14 mouse cellular contexts compared by ENCODE assay signal in the genomic region with DNA sequence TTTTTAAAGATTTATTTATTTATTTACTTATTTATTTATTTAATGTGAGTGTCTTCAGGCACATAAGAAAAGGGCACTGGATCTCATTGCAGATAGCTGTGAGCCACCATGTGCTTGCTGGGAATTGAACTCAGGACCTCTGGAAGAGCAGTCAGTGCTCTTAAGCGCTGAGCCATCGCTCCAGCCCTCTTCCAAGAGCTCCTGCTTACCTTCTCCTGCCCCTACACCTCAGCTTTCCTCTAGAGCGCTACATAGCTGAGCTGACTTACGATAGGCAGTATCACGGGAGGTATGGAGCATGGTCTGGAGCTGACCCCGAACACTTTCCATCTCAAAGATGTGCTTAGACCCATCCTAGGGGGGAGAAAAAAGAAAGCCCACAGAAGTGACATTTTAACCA. TPM values are rescaled to one million over a fixed set of nuclear protein-coding genes. Genes with fewer than 3 reads are reported as not detected.
DNase-seq lines count a peak whose midpoint lies in the region; ATAC-seq lines count a peak whose summit lies in the region.
"Had no signal": no experiment of that assay in that cellular context is flagged by ENCODE, and none has a peak within 500 bp of the region (broad histone marks: within the 10 kb centered on the region; RNA-seq: fewer than 3 reads in every experiment).

No protein-coding gene starts in this region.

- H3K36me3 ChIP-seq in kidney, embryonic 15.5 days = peaks cover 43% of the 10 kb centered on the region
- peaks cover 44% of the 10 kb centered on the region for H3K36me3 ChIP-seq in forebrain, embryonic 13.5 days (ENCODE audit: poor library complexity, severe bottlenecking)
- peaks cover 5% of the 10 kb centered on the region; the same call in 1 of the 2 replicates for H3K36me3 ChIP-seq in hindbrain, embryonic 16.5 days (ENCODE audit: control insufficient read depth, insufficient read depth, low read length)
- peaks cover 13% of the 10 kb centered on the region; the same call in 1 of the 2 replicates for H3K36me3 ChIP-seq in midbrain, embryonic 15.5 days (replicated peaks)

- H3K4me1 ChIP-seq in kidney, embryonic 15.5 days = peaks cover 41% of the 10 kb centered on the region
- H3K4me1 ChIP-seq in forebrain, embryonic 13.5 days = peaks cover 49% of the 10 kb centered on the region
- peaks cover 31% of the 10 kb centered on the region for H3K4me1 ChIP-seq in hindbrain, embryonic 16.5 days (ENCODE audit: control insufficient read depth, insufficient read depth, low read depth, low read length)
- peaks cover 45% of the 10 kb centered on the region for H3K4me1 ChIP-seq in midbrain, embryonic 15.5 days

- WGBS in kidney, embryonic 15.5 days = 93% methylated on average over 6 of the region's 6 CpGs
- 91% methylated on average over 6 of the region's 6 CpGs for WGBS in forebrain, embryonic 13.5 days
- WGBS in hindbrain, embryonic 16.5 days = 88% methylated on average over 6 of the region's 6 CpGs
- WGBS in midbrain, embryonic 15.5 days = 86% methylated on average over 6 of the region's 6 CpGs

- intact Hi-C loops in gastrocnemius, postnatal 36 days (cut with DNase I) = loop anchor here (5.0 kb wide), 1 partner anchor 46 kb away; the partner anchor contains the start of gene Chd3

- H3K4me2 ChIP-seq in kidney, embryonic 15.5 days = no peak overlapping the region
- peak overlapping the region; percentile 79 for H3K4me2 ChIP-seq in forebrain, embryonic 13.5 days
- peak overlapping the region; percentile 75; the same call in 1 of the 2 replicates for H3K4me2 ChIP-seq in hindbrain, embryonic 16.5 days (ENCODE audit: low read length)
- H3K4me2 ChIP-seq in midbrain, embryonic 15.5 days = peak overlapping the region; percentile 57; the same call in 1 of the 2 replicates

- H3K27me3 ChIP-seq in kidney, embryonic 15.5 days = peaks cover 2% of the 10 kb centered on the region; the same call in 1 of the 2 replicates
- peaks cover under 1% of the 10 kb centered on the region; the same call in 1 of the 2 replicates for H3K27me3 ChIP-seq in forebrain, embryonic 13.5 days
- no peaks in the 10 kb centered on the region for H3K27me3 ChIP-seq in hindbrain, embryonic 16.5 days (replicated peaks; ENCODE audit: control insufficient read depth, insufficient read depth, low read length)
- no peaks in the 10 kb centered on the region for H3K27me3 ChIP-seq in midbrain, embryonic 15.5 days (replicated peaks)

- DNase-seq in kidney, postnatal 25 days = no peak
- DNase-seq in gastrocnemius, postnatal 36 days = no peak
- DNase-seq in cerebellum, postnatal 25 days = no peak
- DNase-seq: gastrocnemius, postnatal 25 days; kidney, adult 8-10 months; thymus, adult 2 months had no signal

- peak overlapping the region; percentile 87; the same call in 1 of the 2 replicates for H3K9ac ChIP-seq in kidney, embryonic 15.5 days
- H3K9ac ChIP-seq in forebrain, embryonic 13.5 days = peak overlapping the region; percentile 84; the same call in 1 of the 2 replicates
- no peak overlapping the region for H3K9ac ChIP-seq in hindbrain, embryonic 16.5 days (ENCODE audit: low read depth, low read length)
- 0 out of 2 replicates have a peak overlapping the region, but pooled peaks have one; percentile 56 for H3K9ac ChIP-seq in midbrain, embryonic 15.5 days
- H3K9ac ChIP-seq: embryonic facial prominence, embryonic 15.5 days had no signal

- H3K27ac ChIP-seq in kidney, embryonic 15.5 days = no peak overlapping the region
- H3K27ac ChIP-seq in forebrain, embryonic 13.5 days = no peak overlapping the region
- H3K27ac ChIP-seq in hindbrain, embryonic 16.5 days (ENCODE audit: low read depth, low read length) = no peak overlapping the region
- H3K27ac ChIP-seq in midbrain, embryonic 15.5 days = no peak overlapping the region
- H3K27ac ChIP-seq: embryonic facial prominence, embryonic 15.5 days had no signal

- H3K9me3 ChIP-seq in kidney, embryonic 15.5 days (replicated peaks) = no peaks in the 10 kb centered on the region
- H3K9me3 ChIP-seq in forebrain, embryonic 13.5 days (replicated peaks) = no peaks in the 10 kb centered on the region
- H3K9me3 ChIP-seq in hindbrain, embryonic 16.5 days (ENCODE audit: control insufficient read depth, low read length) = no peaks in the 10 kb centered on the region
- H3K9me3 ChIP-seq in midbrain, embryonic 15.5 days = no peaks in the 10 kb centered on the region
- H3K9me3 ChIP-seq: embryonic facial prominence, embryonic 15.5 days; megakaryocyte, embryonic 14.5 days had no signal

- ATAC-seq in kidney, embryonic 15.5 days (replicated peaks; ENCODE audit: low FRiP score) = no peak
- no peak for ATAC-seq in forebrain, embryonic 13.5 days
- ATAC-seq in hindbrain, embryonic 16.5 days = no peak
- ATAC-seq in midbrain, embryonic 15.5 days (replicated peaks) = no peak
- no peak for ATAC-seq in megakaryocyte, adult 5-6 weeks (ENCODE audit: poor library complexity, severe bottlenecking)
- ATAC-seq: activated CD4-positive, CD25-positive, alpha-beta regulatory T cell, adult 4 months had no signal

- H3K4me3 ChIP-seq in kidney, embryonic 15.5 days (replicated peaks) = no peak overlapping the region; the same call in 1 of the 2 replicates
- peak overlapping the region; percentile 52 for H3K4me3 ChIP-seq in forebrain, embryonic 13.5 days
- H3K4me3 ChIP-seq in hindbrain, embryonic 16.5 days (ENCODE audit: low read length) = no peak overlapping the region
- no peak overlapping the region for H3K4me3 ChIP-seq in midbrain, embryonic 15.5 days
- H3K4me3 ChIP-seq: megakaryocyte, embryonic 14.5 days had no signal

RNA-seq across cellular contexts. Expression of gene Cntrob, which starts 2.0 kb away (rescaled TPM):
- polyA plus RNA-seq in kidney, embryonic 15.5 days (2015; fragmentation: Nextera tagmentation; extraction: Ambion mirVana) = 23.0 and 23.9 TPM in 2 replicates
- 37.1 and 43.3 TPM in 2 replicates for polyA plus RNA-seq in forebrain, embryonic 13.5 days (2015; fragmentation: Nextera tagmentation; extraction: Ambion mirVana)
- 15.5 and 16.4 TPM in 2 replicates for polyA plus RNA-seq in hindbrain, embryonic 16.5 days (2015; fragmentation: Nextera tagmentation; extraction: Ambion mirVana)
- polyA plus RNA-seq in midbrain, embryonic 15.5 days (2015; fragmentation: Nextera tagmentation; extraction: Ambion mirVana) = 22.1 and 22.2 TPM in 2 replicates
- total RNA-seq in megakaryocyte, adult 5-6 weeks (2015) = 15.2 and 28.3 TPM in 2 replicates
- 10.4 and 13.8 TPM in 2 replicates for total RNA-seq in megakaryocyte, adult 5-6 weeks (2017)
- total RNA-seq in gastrocnemius, postnatal 36 days (2021) = 1 to 10 TPM; 1.4 TPM

RNA-seq across cellular contexts. Expression of gene Trappc1, which starts 2.2 kb away (rescaled TPM):
- polyA plus RNA-seq in kidney, embryonic 15.5 days (2015; fragmentation: Nextera tagmentation; extraction: Ambion mirVana) = 152 and 160 TPM in 2 replicates
- polyA plus RNA-seq in forebrain, embryonic 13.5 days (2015; fragmentation: Nextera tagmentation; extraction: Ambion mirVana) = 208 and 210 TPM in 2 replicates
- polyA plus RNA-seq in hindbrain, embryonic 16.5 days (2015; fragmentation: Nextera tagmentation; extraction: Ambion mirVana) = 177 and 185 TPM in 2 replicates
- 182 and 184 TPM in 2 replicates for polyA plus RNA-seq in midbrain, embryonic 15.5 days (2015; fragmentation: Nextera tagmentation; extraction: Ambion mirVana)
- total RNA-seq in megakaryocyte, adult 5-6 weeks (2015) = 219 and 269 TPM in 2 replicates
- 155 and 195 TPM in 2 replicates for total RNA-seq in megakaryocyte, adult 5-6 weeks (2017)
- 10 to 100 TPM; 40.1 to 41.8 TPM for total RNA-seq in gastrocnemius, postnatal 36 days (2021)

RNA-seq across cellular contexts. Expression of gene Kcnab3, which starts 4.5 kb away (rescaled TPM):
- 2.9 and 3.5 TPM in 2 replicates for polyA plus RNA-seq in kidney, embryonic 15.5 days (2015; fragmentation: Nextera tagmentation; extraction: Ambion mirVana)
- 3.7 and 4.0 TPM in 2 replicates for polyA plus RNA-seq in forebrain, embryonic 13.5 days (2015; fragmentation: Nextera tagmentation; extraction: Ambion mirVana)
- polyA plus RNA-seq in hindbrain, embryonic 16.5 days (2015; fragmentation: Nextera tagmentation; extraction: Ambion mirVana) = 4.9 and 6.0 TPM in 2 replicates
- polyA plus RNA-seq in midbrain, embryonic 15.5 days (2015; fragmentation: Nextera tagmentation; extraction: Ambion mirVana) = 4.1 and 4.9 TPM in 2 replicates
- total RNA-seq in megakaryocyte, adult 5-6 weeks (2015) = 0.59 and 1.3 TPM in 2 replicates
- total RNA-seq in megakaryocyte, adult 5-6 weeks (2017) = 0.40 and 1.7 TPM in 2 replicates
- under 1 TPM in 1 of 2 experiments, not detected in 1; 0.10 TPM for total RNA-seq in gastrocnemius, postnatal 36 days (2021)

RNA-seq across cellular contexts. Expression of gene Rnf227, which starts 18.7 kb away (rescaled TPM):
- 16.6 and 17.1 TPM in 2 replicates for polyA plus RNA-seq in kidney, embryonic 15.5 days (2015; fragmentation: Nextera tagmentation; extraction: Ambion mirVana)
- 72.6 and 78.8 TPM in 2 replicates for polyA plus RNA-seq in forebrain, embryonic 13.5 days (2015; fragmentation: Nextera tagmentation; extraction: Ambion mirVana)
- polyA plus RNA-seq in hindbrain, embryonic 16.5 days (2015; fragmentation: Nextera tagmentation; extraction: Ambion mirVana) = 239 and 257 TPM in 2 replicates
- 278 and 308 TPM in 2 replicates for polyA plus RNA-seq in midbrain, embryonic 15.5 days (2015; fragmentation: Nextera tagmentation; extraction: Ambion mirVana)
- 3.7 and 8.1 TPM in 2 replicates for total RNA-seq in megakaryocyte, adult 5-6 weeks (2015)
- 7.2 and 8.7 TPM in 2 replicates for total RNA-seq in megakaryocyte, adult 5-6 weeks (2017)
- total RNA-seq in gastrocnemius, postnatal 36 days (2021) = under 1 TPM; 0.12 to 0.26 TPM

RNA-seq across cellular contexts. Expression of gene Chd3, which starts 47.6 kb away (rescaled TPM):
- polyA plus RNA-seq in kidney, embryonic 15.5 days (2015; fragmentation: Nextera tagmentation; extraction: Ambion mirVana) = 54.8 and 62.8 TPM in 2 replicates
- polyA plus RNA-seq in forebrain, embryonic 13.5 days (2015; fragmentation: Nextera tagmentation; extraction: Ambion mirVana) = 104 and 106 TPM in 2 replicates
- 68.0 and 73.2 TPM in 2 replicates for polyA plus RNA-seq in hindbrain, embryonic 16.5 days (2015; fragmentation: Nextera tagmentation; extraction: Ambion mirVana)
- polyA plus RNA-seq in midbrain, embryonic 15.5 days (2015; fragmentation: Nextera tagmentation; extraction: Ambion mirVana) = 98.2 and 102 TPM in 2 replicates
- total RNA-seq in megakaryocyte, adult 5-6 weeks (2015) = 13.6 and 13.9 TPM in 2 replicates
- total RNA-seq in megakaryocyte, adult 5-6 weeks (2017) = 17.1 and 19.8 TPM in 2 replicates
- 10 to 100 TPM in 1 of 2 experiments, 1 to 10 TPM in 1; 7.6 to 11.2 TPM for total RNA-seq in gastrocnemius, postnatal 36 days (2021)
